Mouse (Mus musculus) lung, postnatal 4 days (tissue): ENCODE measurements at regions not wholly inside any gene's neighbourhood (a gene's known extent, or its start where the extent isn't known, plus 50 kb on each side); places are given as distances from the start of the nearest gene placed in this dataset.

ENCODE experiments used
- DNase-seq, 2 experiments: peaks; one replicate each; pipeline ENCODE4 v3.0.0; 2021

GRCm38 (mm10) chr1:105206216-105206615 lies 150.3 kb downstream of the Rnf152 start:
- no peak for DNase-seq

- DNase-seq = peak; percentile 61 to 69
Observed at GRCm38 (mm10) chr1:105199305-105199704, 157.2 kb downstream of the Rnf152 start.

- no peak for DNase-seq
Observed at GRCm38 (mm10) chr1:105191126-105191525, 165.4 kb downstream of the Rnf152 start.

DNA sequence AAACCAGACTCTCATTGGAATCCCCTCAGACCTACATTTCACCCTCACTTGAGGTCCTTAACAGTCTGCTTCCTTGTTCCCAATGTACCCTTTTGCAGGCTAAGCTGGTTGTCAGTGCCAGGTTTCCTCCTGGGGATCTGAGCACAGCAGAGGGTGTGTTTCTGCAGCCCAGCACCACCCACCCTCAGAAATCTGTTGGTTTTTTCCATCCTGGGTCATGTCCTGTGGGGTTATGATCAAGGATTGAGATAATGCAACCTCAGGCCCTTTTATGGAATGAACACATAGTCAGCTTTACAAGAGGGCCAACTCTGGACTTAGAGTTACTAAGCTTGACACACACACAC lies 167.6 kb downstream of the Rnf152 start:
- no peak for DNase-seq

GRCm38 (mm10) chr1:105188210-105188919 lies 168.1 kb downstream of the Rnf152 start:
- DNase-seq = peak in 1 of 2 experiments; percentile 35

GRCm38 (mm10) chr1:105184470-105184869 lies 172.0 kb downstream of the Rnf152 start:
- no peak for DNase-seq

DNA sequence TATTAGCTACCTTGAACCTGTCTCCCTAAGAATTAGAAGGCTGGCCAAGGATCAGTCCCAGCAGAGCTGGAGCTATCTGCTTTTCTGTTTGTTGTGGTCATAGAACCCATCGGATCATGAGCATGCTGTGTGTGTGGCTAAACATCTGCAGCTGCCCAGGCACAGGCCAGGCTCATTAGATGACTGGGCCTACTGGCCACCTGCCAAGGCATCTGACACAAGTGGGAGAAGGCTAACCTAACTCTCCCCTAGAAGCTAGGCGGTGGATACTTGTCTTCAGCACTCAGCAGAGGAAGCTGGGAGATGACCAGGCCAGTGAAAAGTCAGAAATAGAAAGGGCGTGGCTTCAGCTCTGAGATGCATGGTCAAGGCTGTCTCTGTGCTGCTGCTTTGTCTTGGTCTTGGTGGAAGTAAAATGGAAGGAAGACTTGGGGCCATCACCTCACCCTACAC lies 177.1 kb downstream of the Rnf152 start:
- DNase-seq = peak; percentile 63 to 82

- DNase-seq = no peak
Observed at GRCm38 (mm10) chr1:105178773-105179172, 177.7 kb downstream of the Rnf152 start.

DNA sequence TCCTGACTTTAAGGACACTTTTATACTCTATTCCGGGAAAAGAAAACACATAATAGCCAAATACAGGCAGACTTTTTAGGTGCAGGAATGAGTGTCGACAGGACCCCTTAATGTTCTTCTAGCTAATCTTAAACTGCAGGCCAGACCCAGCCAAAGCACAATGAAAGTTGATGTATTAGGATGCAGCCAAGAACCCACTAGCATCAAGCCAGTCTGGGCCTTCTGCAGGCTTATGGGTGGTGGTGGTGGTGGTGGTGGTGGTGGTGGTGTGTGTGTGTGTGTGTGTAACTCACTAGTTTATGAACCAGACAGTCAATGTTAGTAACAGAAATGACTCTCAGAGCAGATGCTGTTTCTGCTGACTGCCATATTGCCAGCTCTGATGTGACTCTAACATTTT lies 178.6 kb downstream of the Rnf152 start:
- no peak for DNase-seq

DNA sequence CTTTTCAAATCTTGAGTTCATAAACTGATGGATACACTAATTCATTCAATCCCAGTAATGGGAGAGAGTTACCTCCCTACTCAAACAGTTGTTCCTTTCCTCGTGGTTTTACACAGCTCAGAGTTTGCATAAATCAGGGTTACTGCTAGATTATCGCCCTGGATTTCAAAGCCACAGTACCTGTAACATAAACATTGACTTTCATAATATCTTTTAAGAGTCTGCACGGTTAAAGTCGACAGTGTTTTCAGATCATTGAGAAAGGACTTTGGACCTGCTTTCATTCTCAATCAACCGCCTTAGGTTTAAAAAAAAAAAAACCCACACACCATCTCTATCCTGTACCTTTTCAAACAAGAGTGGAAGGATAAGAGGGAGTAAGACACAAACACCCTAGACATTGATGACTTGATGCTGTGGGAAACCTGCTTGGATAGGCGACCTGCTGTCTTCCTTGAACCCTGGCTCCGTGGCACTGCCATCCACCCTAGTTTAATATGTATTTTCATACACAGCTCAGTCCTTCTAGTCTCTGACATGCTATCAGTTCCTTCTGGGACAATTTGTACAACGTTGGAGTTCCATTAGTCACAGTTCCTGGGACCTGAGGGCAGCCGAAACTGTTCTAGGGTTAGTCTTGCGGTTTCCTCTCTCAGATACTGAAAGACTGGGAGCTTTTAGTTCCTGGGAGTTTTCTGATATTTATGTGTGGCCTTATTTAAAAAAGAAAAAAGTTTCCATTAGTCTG lies 179.3 kb downstream of the Rnf152 start:
- no peak for DNase-seq

- DNase-seq = no peak
Observed at GRCm38 (mm10) chr1:105170979-105171378, 185.5 kb downstream of the Rnf152 start.

DNA sequence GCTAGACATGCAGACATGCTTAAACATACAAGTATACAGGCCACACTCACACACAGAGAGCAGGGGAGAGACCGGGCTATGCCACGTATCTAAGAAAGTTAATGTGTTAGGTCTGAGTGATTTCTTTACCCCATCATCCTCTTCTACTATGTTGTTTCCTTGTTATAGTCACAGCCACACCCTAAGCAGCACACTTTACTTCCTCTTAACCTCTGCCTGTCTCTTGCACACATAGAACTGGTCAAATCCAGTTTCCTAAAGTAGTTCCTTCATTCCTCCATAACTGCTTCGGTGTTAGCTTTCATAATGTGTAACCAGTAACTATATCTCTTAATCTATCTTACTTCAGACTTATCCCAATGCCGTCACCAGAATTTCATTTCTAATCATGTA lies 186.4 kb downstream of the Rnf152 start:
- DNase-seq = no peak

GRCm38 (mm10) chr1:105169455-105170113 lies 186.9 kb downstream of the Rnf152 start:
- no peak for DNase-seq

GRCm38 (mm10) chr1:105168808-105169207 lies 187.7 kb downstream of the Rnf152 start:
- DNase-seq = no peak

DNA sequence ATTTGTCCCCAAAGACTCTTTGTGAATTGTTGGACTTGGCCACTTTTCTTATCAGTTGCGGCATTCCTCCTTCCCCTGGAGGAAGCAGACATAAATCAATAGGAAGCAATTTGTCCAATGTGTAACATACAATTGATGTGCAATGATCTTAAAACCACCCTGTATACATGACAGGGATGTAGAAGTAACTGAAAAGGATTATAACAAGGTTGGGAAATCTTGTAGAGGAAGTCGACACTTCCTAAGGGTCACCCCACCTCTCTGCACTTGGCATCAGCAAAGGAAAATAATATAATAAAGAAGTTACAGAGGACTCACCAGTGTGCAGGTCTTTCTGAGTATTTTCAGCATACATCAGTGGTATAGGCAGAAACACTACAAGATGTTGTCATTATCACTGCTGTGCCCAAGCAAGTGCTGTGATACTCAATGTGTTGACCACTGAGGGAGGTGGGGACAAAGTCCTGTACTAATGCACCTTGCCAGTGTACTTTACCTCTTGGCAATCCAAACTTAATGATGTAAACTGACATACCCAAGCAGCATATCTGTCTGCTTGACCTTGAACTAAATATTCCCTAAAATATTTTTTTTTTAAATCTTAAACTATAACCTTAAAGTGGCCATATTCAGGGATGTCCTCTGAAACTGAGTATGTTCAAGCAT lies 198.9 kb downstream of the Rnf152 start:
- no peak for DNase-seq

DNA sequence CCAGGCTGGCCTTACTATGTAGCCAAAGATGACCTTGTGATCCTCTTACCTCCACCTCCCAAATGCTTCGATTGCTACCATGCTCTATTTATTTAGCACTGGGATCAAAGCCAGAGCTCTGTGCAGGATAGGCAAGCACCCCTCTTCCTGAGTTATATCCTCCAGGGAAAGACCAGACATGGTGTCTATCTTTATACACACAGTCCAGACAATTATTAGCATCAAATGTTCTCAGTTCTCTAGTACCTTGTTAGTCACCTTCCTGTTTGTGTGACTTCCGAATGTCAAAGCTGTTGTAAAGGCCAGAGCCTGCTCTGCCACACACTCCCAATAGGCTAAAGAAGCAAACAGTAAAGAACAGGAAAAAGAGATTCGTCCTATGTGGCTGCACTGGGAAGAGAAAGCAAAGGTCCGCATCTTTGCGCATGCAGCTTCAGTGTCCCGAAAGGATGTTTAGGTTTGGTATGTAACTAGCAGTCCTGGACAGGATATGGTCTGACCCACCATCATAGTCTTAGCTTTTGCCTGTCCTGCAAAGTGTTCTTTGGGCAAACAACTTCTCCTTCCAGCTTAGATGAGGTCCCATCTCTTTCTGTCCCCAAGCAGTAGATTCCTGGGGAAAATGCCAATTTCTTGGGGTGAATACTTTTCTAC lies 204.2 kb downstream of the Rnf152 start:
- DNase-seq = peak in 1 of 2 experiments; percentile 24

DNA sequence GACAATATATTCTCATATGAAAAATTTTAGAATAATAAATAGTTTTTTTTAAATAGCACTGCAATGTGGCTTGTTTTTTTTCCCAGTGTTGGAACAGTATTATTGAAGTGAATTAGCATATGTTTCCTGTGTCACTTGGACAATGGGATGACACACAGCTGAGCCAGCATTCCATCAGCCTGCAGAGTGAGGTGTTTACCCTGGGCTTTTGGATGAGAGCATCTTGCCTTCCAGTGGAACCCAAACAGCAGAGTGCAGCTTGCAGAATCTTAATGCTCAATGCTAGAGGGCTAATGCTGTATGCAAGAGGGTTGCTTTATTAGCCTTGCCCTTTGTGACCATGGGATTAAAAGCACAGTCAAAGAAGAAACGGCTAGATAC lies 205.1 kb downstream of the Rnf152 start:
- DNase-seq = peak; percentile 8 to 32

DNA sequence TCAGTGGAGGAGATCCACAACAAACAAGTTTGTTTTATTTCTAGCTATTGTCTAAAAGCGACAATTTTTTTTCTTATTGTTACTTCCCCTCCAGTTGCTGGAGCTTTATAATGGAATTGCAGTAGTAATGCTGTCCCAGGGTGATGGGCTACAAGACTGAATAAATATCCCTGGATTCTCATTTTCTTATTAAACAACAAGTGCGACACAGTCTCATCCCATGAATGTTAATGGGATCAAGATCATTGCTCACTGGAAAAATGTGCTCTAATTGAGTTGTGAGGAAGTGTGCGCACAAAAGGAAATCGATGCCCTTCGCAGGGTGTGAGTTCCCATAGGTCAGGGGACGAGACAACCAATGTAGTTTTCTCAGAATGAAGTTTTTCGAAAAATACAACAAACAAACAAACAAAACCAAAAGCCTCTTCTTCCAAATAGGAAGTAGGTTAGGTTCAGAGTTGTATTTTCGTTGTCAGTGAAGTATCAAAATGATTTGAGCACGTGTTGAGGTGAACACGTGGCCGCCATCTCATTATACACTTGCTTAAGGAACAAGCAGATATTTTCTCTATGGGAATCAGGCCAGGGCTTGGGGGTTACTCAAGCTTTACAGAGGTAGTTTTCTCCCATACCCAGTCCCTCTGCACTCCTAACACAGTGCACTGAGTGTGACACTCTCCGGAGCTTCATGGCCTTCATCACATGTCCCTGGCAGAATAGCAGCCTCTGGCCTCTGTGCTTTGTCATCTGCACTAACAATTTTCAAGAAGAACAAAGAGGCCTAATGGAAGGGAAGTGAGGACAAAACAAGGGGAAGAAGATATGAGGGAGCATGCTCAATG lies 205.7 kb downstream of the Rnf152 start:
- no peak for DNase-seq

DNA sequence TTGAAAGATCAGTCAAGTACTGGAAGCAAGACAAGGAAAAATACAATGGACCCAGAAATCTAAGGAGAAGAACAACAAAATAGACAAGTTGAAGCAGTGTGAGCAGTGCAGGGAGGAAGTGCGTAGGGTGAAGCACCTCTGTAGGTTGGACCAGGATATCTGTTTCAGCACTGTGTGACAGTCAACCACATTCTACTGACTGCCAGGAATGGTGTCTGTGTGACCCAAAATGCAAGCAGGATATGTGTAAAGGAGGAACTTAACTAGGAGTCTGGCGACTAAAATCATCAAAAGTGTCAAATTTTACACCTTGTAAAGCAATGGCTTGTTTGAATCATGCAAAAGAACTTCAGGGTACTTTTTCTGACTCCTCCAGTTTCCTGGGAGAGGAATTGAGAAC lies 207.7 kb downstream of the Rnf152 start:
- no peak for DNase-seq

- DNase-seq = no peak
Observed at GRCm38 (mm10) chr1:105148048-105148447, 208.5 kb downstream of the Rnf152 start.

GRCm38 (mm10) chr1:105123936-105124335 lies 232.6 kb downstream of the Rnf152 start:
- DNase-seq = no peak

DNA sequence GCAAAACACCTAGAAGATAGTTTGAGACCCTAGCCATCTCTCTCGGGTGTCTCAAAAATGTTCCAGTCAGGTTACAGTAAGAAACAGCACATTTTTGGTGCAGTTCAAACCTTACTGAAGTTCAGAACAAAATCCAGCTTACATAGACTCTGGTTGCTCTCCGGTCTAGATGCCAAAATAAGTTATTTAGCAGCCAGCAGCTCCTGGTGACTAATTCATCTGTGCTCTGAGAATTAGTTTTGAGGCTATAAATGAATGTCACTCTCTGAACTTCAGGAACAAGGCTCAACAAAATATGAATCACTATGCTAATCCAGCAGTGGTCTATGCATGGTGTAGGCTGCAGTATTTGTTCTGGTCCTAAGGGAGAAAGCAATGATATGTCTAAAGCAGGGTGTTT lies 238.6 kb downstream of the Rnf152 start:
- DNase-seq = no peak
